Mouse (Mus musculus) heart, embryonic 14.5 days (tissue): Measurements from ENCODE around the gene Trip10. TPM values are rescaled to one million over a fixed set of nuclear protein-coding genes. Genes with fewer than 3 reads are reported as not detected.

Source experiments
- ATAC-seq: fragments of 200-750 bp; cut with Nextera tagmentation; 2 replicates; pipeline ENCODE4 v1.8.0; 2017; ENCODE audit warnings: low read depth, moderate TSS enrichment; ENCODE audit not compliant: insufficient number of reproducible peaks, insufficient read depth, low FRiP score
- H3K27ac ChIP-seq, 2 experiments: fragments of 200-500 bp in 1 of 2; fragments of 300-500 bp in 1 of 2; sonication (generic) in 1 of 2; replicated peaks in 1 of 2; 2 replicates each; pipeline ENCODE4 v1.5.1; 2012 to 2014; ENCODE audit warnings: low read depth in 2 of 2, low read length in 2 of 2, control low read depth in 1 of 2, mild to moderate bottlenecking in 1 of 2, mixed read lengths in 1 of 2; ENCODE audit not compliant: control insufficient read depth in 1 of 2, insufficient read depth in 1 of 2
- H3K27me3 ChIP-seq: fragments of 300-500 bp; sonication (generic); 2 replicates; pipeline ENCODE4 v1.6.1; 2014; ENCODE audit warnings: mild to moderate bottlenecking, low read length, control low read depth; ENCODE audit not compliant: control insufficient read depth, insufficient read depth
- H3K36me3 ChIP-seq: fragments of 300-500 bp; sonication (generic); 2 replicates; pipeline ENCODE4 v1.6.1; 2014; ENCODE audit warnings: mild to moderate bottlenecking, control low read depth, low read length, mixed read lengths; ENCODE audit not compliant: control insufficient read depth, insufficient read depth
- H3K4me1 ChIP-seq, 2 experiments: fragments of 200-500 bp in 1 of 2; fragments of 300-500 bp in 1 of 2; sonication (generic) in 1 of 2; 2 replicates each; pipeline ENCODE4 v1.6.1; 2012 to 2014; ENCODE audit warnings: low read length in 2 of 2, control low read depth in 1 of 2, mixed read lengths in 1 of 2; ENCODE audit not compliant: control insufficient read depth in 2 of 2, insufficient read depth in 2 of 2
- H3K4me2 ChIP-seq: fragments of 300-500 bp; sonication (generic); 2 replicates; pipeline ENCODE4 v1.6.1; 2014; ENCODE audit warnings: mild to moderate bottlenecking, low read length
- H3K4me3 ChIP-seq, 2 experiments: fragments of 200-500 bp in 1 of 2; fragments of 300-500 bp in 1 of 2; sonication (generic) in 1 of 2; 2 replicates each; pipeline ENCODE4 v1.5.1; 2012 to 2014; ENCODE audit warnings: low read length in 2 of 2, mild to moderate bottlenecking in 2 of 2, control low read depth in 1 of 2, low read depth in 1 of 2, moderate library complexity in 1 of 2; ENCODE audit not compliant: control insufficient read depth in 1 of 2, insufficient read depth in 1 of 2
- H3K9ac ChIP-seq: fragments of 300-500 bp; sonication (generic); 2 replicates; pipeline ENCODE4 v1.6.1; 2014; ENCODE audit warnings: mild to moderate bottlenecking, low read length
- H3K9me3 ChIP-seq: fragments of 300-500 bp; sonication (generic); 2 replicates; pipeline ENCODE4 v1.6.1; 2016; ENCODE audit warnings: low read length, control low read depth; ENCODE audit not compliant: control insufficient read depth
- WGBS: fragments of 180-500 bp; shearing (Covaris S2); extraction: QIAGEN DNeasy Blood & Tissue Kit; methylation state at CpG from one replicate; pipeline ENCODE4 v1.1.7; 2014; 5-methylcytosine and 5-hydroxymethylcytosine counted together
- polyA plus RNA-seq: library from polyadenylated mRNA; unstranded; fragments of >200 nt; fragmentation: Nextera tagmentation; extraction: Ambion mirVana; gene quantifications from 2 replicates; pipeline ENCODE4 v1.2.1, GENCODE M21; 2014

Trip10 gene
- polyA plus RNA-seq, 1 experiment from 2014 or later: 33.0 TPM

DNA sequence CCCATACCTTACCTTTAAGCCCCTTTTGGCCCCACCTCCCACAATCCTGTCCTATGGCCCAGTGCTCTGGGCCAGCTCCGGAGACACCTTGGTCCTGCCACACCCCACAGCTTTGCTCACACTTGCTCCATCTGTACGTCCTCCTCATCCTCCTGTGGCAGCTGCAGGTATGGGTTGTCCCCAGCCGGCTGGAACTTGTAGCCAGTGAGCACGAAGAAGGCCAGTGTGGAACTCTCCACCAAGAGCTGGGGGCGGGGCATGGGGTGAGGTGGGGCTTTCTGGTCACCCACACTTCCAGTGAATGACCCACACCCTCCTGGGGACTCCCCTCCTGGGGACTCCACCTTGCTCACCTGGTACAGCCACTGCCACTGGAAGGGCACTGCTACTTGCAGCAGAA lies 13.5 kb upstream of the Trip10 start:
- 87% methylated on average over 5 of the region's 5 CpGs for WGBS

DNA sequence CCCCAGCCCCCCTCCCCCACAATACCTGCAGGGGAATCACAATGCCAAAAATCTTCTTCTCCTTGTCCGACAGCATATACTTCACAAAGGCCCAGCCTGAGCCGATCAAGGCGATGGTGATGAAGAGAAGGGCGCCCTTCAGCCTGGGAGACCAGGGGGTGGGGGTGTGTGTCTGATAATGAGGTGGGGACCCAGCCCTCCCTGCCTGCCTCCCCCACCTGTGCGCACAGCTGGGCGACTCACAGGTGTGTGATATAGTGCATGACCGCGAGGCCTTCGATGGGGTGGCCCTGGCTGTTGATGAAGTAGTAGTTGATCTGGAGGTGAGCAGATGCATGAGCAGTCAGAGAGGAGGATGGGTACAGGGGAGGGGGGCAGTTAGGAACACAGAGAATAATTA lies 12.1 kb upstream of the Trip10 start:
- no peak overlapping the region for H3K4me3 ChIP-seq
- H3K36me3 ChIP-seq: peaks cover 48% of the 10 kb centered on the region
- H3K9me3 ChIP-seq: no peaks in the 10 kb centered on the region
- H3K27ac ChIP-seq: no peak overlapping the region
- no peaks in the 10 kb centered on the region for H3K4me1 ChIP-seq
- no peaks in the 10 kb centered on the region for H3K27me3 ChIP-seq
- 90% methylated on average over 9 of the region's 9 CpGs for WGBS
- no peak overlapping the region for H3K4me2 ChIP-seq
- H3K9ac ChIP-seq: no peak overlapping the region
- 0 out of 2 replicates have a peak, but pooled peaks have one; percentile 29 for ATAC-seq

More for the DNA sequence above, 13.5 kb upstream of the Trip10 start:
- Histone ChIP-seq H3K27me3 (no peaks in the 10 kb centered on the region), H3K9me3 (no peaks in the 10 kb centered on the region), H3K4me1 (no peaks in the 10 kb centered on the region), H3K36me3 (peaks cover 40% of the 10 kb centered on the region), H3K4me2 (no peak overlapping the region), H3K9ac (no peak overlapping the region), H3K27ac (no peak overlapping the region), H3K4me3 (no peak overlapping the region)
- 0 out of 2 replicates have a peak, but pooled peaks have one; percentile 12 for ATAC-seq

DNA sequence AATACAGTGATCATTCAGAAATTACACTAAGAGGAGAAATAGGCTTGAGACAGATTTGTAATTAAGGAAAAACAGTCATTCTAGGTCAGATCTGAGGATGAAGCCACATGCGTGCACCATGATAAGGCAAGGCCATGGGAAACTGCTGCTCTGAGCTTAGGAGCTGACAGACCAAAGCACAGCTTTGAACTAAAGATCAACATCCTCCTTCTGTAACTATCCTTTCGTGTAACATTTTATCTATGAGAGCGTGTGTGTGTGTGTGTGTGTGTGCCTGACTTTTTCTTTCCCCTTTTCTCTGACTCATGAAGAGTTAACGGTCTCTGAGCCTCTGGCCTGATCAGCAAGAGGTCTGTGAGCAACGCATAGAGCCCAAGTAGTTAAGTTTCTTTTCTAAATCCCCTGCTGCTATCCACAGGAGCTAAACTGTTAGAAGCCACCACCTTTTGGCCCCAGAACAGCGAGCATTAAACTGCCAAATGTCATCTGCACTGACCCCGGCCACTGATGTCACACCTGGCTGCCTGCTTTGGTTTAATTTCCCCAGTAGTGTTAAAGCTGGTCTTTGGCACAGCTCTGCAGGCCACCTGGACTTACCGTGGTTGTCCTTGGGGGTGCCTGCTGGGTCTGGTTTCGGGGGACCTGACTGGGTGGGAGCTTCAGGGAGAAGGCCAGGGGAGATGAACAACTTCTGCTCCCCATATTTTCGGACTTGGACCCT lies 5.4 kb upstream of the Trip10 start:
- Histone ChIP-seq H3K9ac (no peak overlapping the region), H3K27ac (no peak overlapping the region), H3K9me3 (no peaks in the 10 kb centered on the region), H3K36me3 (peaks cover 31% of the 10 kb centered on the region), H3K27me3 (no peaks in the 10 kb centered on the region), H3K4me3 (no peak overlapping the region), H3K4me1 (peaks cover 8 to 13% of the 10 kb centered on the region in 2 experiments), H3K4me2 (no peak overlapping the region)
- WGBS: 60% methylated on average over 10 of the region's 10 CpGs
- no peak for ATAC-seq

DNA sequence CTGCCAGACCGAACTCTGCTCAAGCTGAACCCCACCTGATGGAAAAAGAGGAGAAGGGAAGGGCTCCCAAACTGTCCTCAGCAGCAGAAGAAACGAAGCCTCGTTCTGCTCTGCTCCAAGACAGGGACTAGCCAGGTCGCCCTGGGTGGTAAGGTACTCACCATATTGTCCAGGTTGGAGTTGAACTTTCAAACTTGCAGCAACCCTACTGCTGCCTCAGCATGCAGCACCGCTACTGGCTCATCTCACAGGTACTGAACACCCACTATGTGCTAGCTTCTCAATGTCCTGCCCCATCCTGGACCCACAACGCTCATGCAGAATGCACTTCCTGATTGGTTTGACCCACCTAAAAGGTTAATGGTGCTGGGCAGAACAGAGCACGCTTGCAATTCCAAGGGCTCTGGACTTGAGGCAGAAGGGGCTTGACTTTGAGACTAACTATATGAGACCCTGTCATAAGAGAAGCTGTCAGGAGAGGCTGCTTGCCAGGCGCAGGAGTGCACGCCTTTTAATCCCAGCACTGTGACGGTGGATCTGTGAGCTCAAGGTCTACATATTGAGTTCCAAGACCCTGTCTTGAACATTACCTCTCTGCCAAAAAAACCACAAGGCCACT lies 3.8 kb upstream of the Trip10 start:
- WGBS: 87% methylated on average over 10 of the region's 10 CpGs
- ATAC-seq: no peak

DNA sequence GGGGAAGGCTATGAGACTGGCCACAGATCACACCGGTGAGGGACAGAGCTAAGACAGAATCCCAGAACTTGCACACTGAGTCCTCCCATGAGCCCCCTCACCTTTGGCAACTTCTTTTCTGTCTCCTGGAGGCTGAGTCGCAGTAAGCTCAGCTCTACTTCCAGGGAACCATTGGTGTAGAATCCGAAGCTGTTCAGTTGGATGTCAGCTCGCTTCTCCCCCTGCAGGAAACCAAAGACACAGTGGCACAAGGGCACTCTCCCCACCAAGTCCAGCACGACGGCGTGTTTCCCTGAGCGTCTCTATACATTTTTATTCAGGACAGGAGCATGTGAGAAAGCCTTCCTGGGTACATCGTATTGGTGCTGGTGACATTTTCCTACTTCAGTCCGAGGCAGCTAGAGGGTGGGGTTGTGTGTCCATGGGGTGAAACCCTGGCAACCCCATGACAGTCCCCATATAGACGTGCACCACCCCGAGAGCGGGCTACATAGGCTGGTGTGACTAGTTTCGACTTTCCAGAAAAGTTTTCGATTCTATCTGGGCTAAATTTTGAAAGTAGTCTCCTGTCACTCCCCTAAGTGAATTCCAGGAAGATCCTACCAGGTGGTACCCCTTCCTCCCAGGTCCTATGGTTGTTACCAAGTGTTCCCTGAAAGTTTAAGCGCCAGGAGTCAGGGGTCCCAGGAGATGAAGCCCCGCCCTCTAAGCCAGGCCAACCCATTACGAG lies 2.4 kb upstream of the Trip10 start:
- peak overlapping the region; percentile 76 to 77 for H3K4me3 ChIP-seq
- peak overlapping the region; percentile 91 for H3K27ac ChIP-seq
- ATAC-seq: peak; percentile 46; the same call in 1 of the 2 replicates
- H3K4me1 ChIP-seq: peaks cover 13 to 20% of the 10 kb centered on the region in 2 experiments
- peak overlapping the region; percentile 80 for H3K9ac ChIP-seq
- no peaks in the 10 kb centered on the region for H3K27me3 ChIP-seq
- no peaks in the 10 kb centered on the region for H3K9me3 ChIP-seq
- H3K4me2 ChIP-seq: peak overlapping the region; percentile 72
- H3K36me3 ChIP-seq: peaks cover 26% of the 10 kb centered on the region
- 3% methylated on average over 18 of the region's 18 CpGs for WGBS

More for the DNA sequence above, 3.8 kb upstream of the Trip10 start:
- Histone ChIP-seq H3K4me3 (no peak overlapping the region), H3K4me2 (no peak overlapping the region), H3K4me1 (peaks cover 10 to 15% of the 10 kb centered on the region in 2 experiments), H3K9ac (no peak overlapping the region), H3K27ac (no peak overlapping the region), H3K36me3 (peaks cover 31% of the 10 kb centered on the region), H3K27me3 (no peaks in the 10 kb centered on the region), H3K9me3 (no peaks in the 10 kb centered on the region)

DNA sequence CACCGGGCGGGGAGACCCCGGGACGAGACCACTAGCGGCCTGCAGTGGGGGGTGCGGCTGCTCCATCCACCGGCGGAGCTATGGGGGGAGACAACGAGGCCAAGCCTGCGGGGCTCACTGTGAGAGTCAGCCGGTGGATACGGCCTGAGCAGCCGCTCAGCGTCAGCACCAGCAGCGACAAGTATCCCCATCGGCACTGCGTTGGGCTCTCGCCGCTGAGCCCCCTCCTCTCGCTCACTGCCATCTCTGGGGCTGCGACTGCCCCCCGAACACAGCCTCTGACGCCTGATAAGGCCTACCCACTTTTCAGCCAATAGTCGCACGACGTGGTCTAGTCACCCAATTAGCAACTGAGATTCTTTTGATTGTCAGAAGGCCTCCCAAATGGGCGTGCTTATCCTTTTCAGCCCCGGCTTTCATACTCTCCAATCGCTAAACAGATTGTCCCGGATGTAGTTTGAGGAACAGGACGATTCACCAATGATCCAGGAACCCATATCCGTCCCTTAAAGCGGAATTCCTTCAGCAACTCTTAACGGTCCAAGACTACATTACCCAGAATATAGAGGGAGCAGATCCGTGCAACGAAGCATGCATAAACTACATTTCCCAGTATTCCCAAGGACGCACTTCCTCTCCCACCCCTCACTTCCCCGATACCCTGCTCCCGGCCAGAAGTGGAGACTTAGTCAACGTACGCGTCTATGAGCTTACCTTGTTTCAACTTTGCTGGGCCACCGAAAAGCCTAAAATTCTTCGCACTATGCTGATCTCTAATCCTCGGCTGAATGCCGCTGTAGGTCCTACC lies 1.7 kb upstream of the Trip10 start:
- H3K36me3 ChIP-seq: peaks cover 19% of the 10 kb centered on the region
- no peaks in the 10 kb centered on the region for H3K27me3 ChIP-seq
- H3K27ac ChIP-seq: peak overlapping the region; percentile 91 to 95
- peak overlapping the region; percentile 80 for H3K9ac ChIP-seq
- peak overlapping the region; percentile 77 to 89 for H3K4me3 ChIP-seq
- WGBS: under 1% methylated on average over 46 of the region's 46 CpGs
- H3K9me3 ChIP-seq: no peaks in the 10 kb centered on the region
- peak overlapping the region; percentile 96 for H3K4me2 ChIP-seq
- peaks cover 13 to 20% of the 10 kb centered on the region in 2 experiments for H3K4me1 ChIP-seq
- peak; percentile 88 for ATAC-seq

DNA sequence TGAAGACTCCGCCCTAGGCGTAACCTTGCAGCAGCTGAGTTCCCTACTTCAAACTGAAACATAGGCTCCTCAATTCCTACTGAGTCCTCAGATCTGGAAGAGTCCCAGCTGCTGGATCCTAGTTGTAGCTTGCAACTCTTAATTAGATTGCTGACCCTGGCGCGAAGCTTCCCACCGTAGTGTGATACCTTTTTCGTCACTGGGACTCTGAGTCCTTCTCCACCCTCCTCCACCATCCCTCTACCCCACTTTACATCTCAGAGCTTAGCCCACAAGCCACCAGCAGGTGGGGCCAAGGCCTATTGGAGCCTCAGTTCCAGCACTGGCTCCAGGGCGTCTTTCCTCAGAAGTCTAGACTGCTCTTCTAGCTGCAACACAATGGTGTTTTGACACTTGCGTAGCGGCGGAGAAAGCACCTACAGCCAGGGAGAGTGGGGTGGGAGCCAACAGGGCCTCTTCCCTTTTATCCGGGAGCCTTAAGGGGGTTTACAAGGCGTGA lies 1.0 kb upstream of the Trip10 start, which contains the start of gene Gpr108:
Gpr108 (minus strand) TSS at position 246 of the 499 bp plus-strand sequence.
- peak within 1 kb of the TSS; percentile 96 for H3K4me2 ChIP-seq
- ATAC-seq: peak; percentile 64
- H3K4me1 ChIP-seq: peaks cover 13 to 20% of the 10 kb centered on the region in 2 experiments
- no peaks in the 10 kb centered on the region for H3K9me3 ChIP-seq
- H3K9ac ChIP-seq: peak within 1 kb of the TSS; percentile 84
- peak within 1 kb of the TSS; percentile 91 to 95 for H3K27ac ChIP-seq
- H3K27me3 ChIP-seq: no peaks in the 10 kb centered on the region
- 2% methylated on average over 12 of the region's 12 CpGs for WGBS
- H3K4me3 ChIP-seq: peak within 1 kb of the TSS; percentile 77 to 89
- H3K36me3 ChIP-seq: peaks cover 16% of the 10 kb centered on the region
